Mouse (Mus musculus) heart, postnatal 0 days (tissue): ENCODE data around the gene Traf3.

ENCODE experiments used
- CTCF ChIP-seq: IDR thresholded peaks from 2 replicates; pipeline ENCODE4 v1.5.1; 2016; ENCODE audit warnings: antibody characterized with exemption, control low read depth, low read depth
- EP300 ChIP-seq: IDR thresholded peaks from 2 replicates; pipeline ENCODE4 v1.6.1; 2016; ENCODE audit warnings: antibody characterized with exemption, low read depth

DNA sequence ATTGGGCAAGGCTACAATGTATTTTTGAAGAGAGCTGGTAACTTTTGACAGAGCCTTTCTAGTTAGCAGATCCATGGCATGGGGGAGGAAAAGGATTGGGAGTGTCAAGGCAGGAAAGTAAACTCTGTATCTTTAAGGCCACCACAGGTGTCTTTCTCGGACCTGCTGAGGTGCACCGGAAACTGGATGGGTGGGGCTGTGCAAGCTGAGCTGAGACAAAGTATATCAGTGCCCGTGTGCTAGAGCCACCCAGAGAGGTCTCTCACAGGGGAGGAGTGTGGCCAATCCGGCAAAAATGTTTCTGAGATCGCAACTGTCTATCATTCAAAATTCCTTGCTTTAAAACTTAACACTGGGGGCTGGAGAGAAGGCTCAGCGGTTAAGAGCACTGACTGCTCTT lies 69.5 kb downstream of the Traf3 start:
- TF ChIP-seq EP300 (no peak), CTCF (no peak)
